Mouse (Mus musculus) cerebral cortex, adult 2 months (tissue): ENCODE results near the gene Ern1.

Experiments
- WGBS: fragments of 180-500 bp; shearing (Covaris S2); methylation state at CpG from one replicate; pipeline ENCODE4 v1.1.7; 2018; 5-methylcytosine and 5-hydroxymethylcytosine counted together

Gene Ern1

GRCm38 (mm10) chr11:106437039-106437438 is 50.6 kb downstream of the Ern1 start:
- WGBS: 86% methylated on average over 5 of the region's 5 CpGs

- WGBS: 95% methylated on average over 5 of the region's 5 CpGs
Observed at GRCm38 (mm10) chr11:106430392-106430791, 57.3 kb downstream of the Ern1 start.

GRCm38 (mm10) chr11:106429689-106430088 is 58.0 kb downstream of the Ern1 start:
- WGBS: 88% methylated on average over 4 of the region's 4 CpGs

DNA sequence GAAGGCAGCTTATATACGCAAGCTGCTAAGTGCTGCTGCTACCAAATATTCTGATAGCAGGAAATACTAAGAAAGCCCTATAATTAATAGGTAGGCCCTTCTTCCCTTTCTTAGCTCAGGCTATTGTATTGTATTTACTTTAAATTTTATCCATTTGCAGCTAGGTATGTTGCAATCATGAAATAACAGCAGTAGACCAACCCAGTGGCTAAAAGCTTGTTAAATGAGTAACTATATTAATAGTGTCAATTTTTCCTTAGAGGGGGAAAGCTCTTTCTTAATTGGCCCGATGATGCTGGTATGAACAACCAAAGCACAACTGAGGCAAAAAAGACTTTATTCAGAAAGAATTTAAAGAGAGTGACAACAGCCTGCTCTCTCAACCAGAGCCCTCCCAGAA is 59.1 kb downstream of the Ern1 start:
- 94% methylated on average over 2 of the region's 2 CpGs for WGBS

GRCm38 (mm10) chr11:106428106-106428505 is 59.5 kb downstream of the Ern1 start:
- WGBS: 86% methylated on average over 4 of the region's 4 CpGs

GRCm38 (mm10) chr11:106426447-106426846 is 61.2 kb downstream of the Ern1 start:
- 79% methylated on average over 4 of the region's 4 CpGs for WGBS

DNA sequence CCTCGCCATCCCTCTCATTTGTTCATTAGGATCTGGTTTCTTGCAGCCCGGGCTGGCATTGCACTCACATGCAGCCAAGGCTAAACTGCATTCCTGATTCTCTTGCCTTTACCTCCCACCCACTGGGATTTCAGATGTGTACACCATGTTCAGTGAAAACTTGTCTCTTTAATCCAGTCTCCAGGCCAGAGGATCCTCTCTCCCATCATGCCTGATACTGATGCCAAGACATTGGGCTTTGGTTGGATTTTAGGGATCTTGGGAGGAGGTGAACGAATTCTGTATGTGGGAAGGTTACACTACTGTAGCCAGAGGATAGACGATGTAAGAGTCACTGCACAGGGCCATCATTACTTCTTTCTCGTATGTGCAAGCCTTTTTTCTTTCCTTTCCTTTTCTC is 62.5 kb downstream of the Ern1 start:
- 97% methylated on average over 5 of the region's 5 CpGs for WGBS

- 65% methylated on average over 9 of the region's 9 CpGs for WGBS
Observed at GRCm38 (mm10) chr11:106419262-106420102, 68.2 kb downstream of the Ern1 start.

- WGBS: 50% methylated on average over 4 of the region's 4 CpGs
Observed at GRCm38 (mm10) chr11:106418622-106419196, 68.9 kb downstream of the Ern1 start.

DNA sequence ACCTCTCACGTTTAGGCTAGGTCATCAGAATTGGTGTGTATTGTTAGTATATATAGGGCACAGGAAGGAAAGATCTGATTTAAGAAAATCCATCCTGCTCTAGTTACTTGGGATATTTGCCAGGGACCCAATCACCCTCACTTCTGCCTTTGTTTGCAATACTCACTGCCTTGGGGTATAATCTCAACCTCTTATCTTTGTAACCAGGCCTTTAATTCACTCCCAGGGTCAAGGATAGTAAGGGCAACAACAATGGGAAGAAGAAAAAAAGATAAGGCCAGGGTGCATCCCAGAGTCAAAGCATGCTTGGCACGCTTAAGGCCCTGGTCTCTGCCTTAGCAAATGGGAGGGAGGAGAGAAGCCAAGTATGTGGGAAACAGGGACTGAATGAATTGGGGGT is 69.8 kb downstream of the Ern1 start:
- 89% methylated on average over 2 of the region's 2 CpGs for WGBS

- WGBS: 83% methylated on average over 3 of the region's 3 CpGs
Observed at GRCm38 (mm10) chr11:106416331-106416730, 71.3 kb downstream of the Ern1 start.

GRCm38 (mm10) chr11:106412641-106413360 is 74.9 kb downstream of the Ern1 start:
- 81% methylated on average over 3 of the region's 3 CpGs for WGBS

GRCm38 (mm10) chr11:106411157-106411556 is 76.5 kb downstream of the Ern1 start:
- WGBS: 87% methylated on average over 2 of the region's 2 CpGs

- WGBS: 77% methylated on average over 3 of the region's 3 CpGs
Observed at GRCm38 (mm10) chr11:106410507-106410906, 77.1 kb downstream of the Ern1 start.

DNA sequence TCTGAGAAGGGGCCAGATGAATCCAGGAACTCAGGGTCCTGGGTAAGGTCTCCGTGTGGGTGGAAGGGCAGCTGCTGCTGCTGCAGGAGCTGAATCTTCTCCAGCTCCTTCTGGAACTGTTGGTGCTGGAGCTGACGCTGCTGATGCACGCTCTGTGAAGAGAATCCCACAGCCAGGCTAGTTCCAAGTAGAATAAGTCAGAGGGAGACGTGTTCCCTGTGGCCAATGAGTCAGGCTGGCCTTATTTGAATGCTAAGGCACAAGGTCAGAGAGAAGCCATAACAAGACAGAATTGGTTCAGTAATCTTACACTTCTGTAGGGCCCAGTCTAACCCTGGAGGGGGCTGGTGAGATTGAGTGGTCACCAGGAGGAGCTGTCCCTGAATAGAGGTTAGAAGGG is 77.6 kb downstream of the Ern1 start:
- 74% methylated on average over 4 of the region's 4 CpGs for WGBS

DNA sequence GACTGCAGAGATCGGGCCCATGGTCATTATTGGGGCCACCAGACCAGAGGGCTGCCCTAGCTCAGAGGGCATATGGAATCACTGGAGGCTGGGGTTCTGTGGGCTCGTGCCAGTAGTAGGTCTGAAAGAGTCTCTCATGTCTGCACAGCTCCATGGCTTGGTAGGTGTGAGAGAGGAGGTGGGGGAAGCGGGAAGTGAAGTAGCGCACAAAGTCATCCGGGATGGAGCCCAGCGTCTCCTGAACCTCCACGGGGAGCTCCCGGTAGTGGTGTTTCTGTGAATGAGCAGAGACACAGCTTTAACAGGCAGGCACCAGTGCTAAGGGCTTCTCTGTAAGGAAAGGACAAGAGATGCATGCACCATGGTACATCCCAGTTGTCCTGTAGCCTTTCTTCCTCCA is 89.2 kb downstream of the Ern1 start:
- 84% methylated on average over 8 of the region's 8 CpGs for WGBS

- 65% methylated on average over 3 of the region's 3 CpGs for WGBS
Observed at GRCm38 (mm10) chr11:106397656-106398055, 90.0 kb downstream of the Ern1 start.

GRCm38 (mm10) chr11:106394055-106394454 is 93.6 kb downstream of the Ern1 start:
- 94% methylated on average over 2 of the region's 2 CpGs for WGBS

DNA sequence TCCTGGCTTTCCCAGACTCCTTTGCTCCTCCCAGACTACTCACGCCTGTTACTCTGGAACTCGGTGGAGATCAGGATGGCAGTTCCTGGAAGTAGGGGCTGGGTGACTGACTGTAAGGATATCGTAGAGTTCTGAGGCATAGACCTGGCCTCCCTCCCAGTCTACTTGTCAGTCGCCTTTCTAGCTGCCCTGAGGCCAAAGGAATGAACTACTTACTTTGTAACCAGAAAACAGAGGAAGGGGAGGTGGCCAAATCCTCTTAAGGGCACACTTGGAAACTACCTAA is 94.4 kb downstream of the Ern1 start:
- 69% methylated on average over 4 of the region's 4 CpGs for WGBS

DNA sequence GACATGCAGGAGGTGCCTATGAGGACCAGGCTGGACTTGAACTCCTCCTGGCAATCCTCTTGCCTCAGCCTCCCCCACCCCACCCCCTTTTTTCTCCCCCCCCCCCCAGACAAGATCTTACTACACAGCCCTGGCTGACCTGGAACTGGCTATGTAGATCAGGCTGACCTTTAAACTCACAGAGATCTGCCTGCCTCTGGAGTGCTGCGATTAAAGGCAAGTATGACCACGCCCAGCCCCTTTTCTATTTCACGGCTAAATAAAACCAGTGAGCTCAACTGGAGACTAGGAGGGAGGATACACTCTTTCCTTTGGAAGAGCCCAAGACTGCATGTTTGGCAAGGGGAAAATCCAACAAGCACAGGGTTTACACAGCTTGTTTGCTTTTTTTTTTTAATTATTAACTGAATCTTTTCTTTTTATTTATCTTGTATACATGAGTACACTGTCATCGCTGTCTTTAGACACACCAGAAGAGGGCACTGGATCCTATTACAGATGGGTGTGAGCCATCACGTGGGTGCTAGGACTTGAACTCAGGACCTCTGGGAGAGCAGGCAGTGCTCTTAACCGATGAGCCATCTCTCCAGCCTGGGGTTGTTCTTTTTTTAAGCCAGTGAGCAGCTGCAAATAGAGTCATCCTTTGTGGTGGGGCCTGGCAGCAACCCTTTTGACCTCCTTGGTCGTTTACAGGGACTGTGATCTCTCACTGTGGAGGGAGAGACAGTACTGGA is 94.9 kb downstream of the Ern1 start:
- WGBS: 72% methylated on average over 7 of the region's 7 CpGs

GRCm38 (mm10) chr11:106391546-106392188 is 96.0 kb downstream of the Ern1 start:
- 29% methylated on average over 6 of the region's 6 CpGs for WGBS

DNA sequence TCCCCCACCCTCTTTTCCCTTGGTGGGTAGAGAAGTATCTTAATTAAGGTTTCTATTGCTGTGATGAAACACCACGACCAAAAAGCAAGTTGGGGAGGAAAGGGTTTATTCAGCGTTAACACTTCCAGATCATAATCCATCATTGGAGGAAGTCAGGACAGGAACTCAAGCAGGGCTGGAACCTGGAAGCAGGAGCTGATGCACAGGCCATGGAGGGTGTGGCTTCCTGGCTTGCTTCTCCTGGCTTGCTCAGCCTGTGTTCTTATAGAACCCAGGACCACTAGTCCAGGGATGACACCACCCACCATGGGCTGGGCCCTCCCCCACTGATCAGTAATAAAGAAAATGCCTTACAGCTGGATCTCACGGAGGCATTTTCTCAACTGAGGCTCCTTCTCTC is 96.9 kb downstream of the Ern1 start:
- WGBS: 69% methylated on average over 3 of the region's 3 CpGs
